Mouse (Mus musculus) embryonic facial prominence, embryonic 11.5 days (tissue): ENCODE measurements around the gene Dgkd. TPM values are rescaled to one million over a fixed set of nuclear protein-coding genes. Genes with fewer than 3 reads are reported as not detected.

ENCODE experiments used
- ATAC-seq: fragments of 200-750 bp; cut with Nextera tagmentation; replicated peaks from 2 replicates; pipeline ENCODE4 v1.8.0; 2017; ENCODE audit warnings: low read depth; ENCODE audit not compliant: insufficient number of reproducible peaks, low FRiP score, low TSS enrichment
- DNase-seq: peaks from one replicate; pipeline ENCODE4 v3.0.0-alpha.2; 2015; ENCODE audit warnings: low spot score
- H3K27ac ChIP-seq: fragments of 300-500 bp; sonication (generic); replicated peaks from 2 replicates; pipeline ENCODE4 v1.5.1; 2014; ENCODE audit warnings: mild to moderate bottlenecking, low read depth, low read length, control low read depth
- H3K27me3 ChIP-seq: fragments of 300-500 bp; sonication (generic); 2 replicates; pipeline ENCODE4 v1.6.1; 2014; ENCODE audit warnings: mild to moderate bottlenecking, low read length, moderate library complexity, mixed read lengths; ENCODE audit not compliant: control insufficient read depth, insufficient read depth
- H3K36me3 ChIP-seq: fragments of 300-500 bp; sonication (generic); replicated peaks from 2 replicates; pipeline ENCODE4 v1.6.1; 2014; ENCODE audit warnings: low read depth, mild to moderate bottlenecking, low read length, moderate library complexity, mixed read lengths; ENCODE audit not compliant: control insufficient read depth, insufficient read depth
- H3K4me1 ChIP-seq: fragments of 300-500 bp; sonication (generic); 2 replicates; pipeline ENCODE4 v1.6.1; 2014; ENCODE audit warnings: low read length, mixed read lengths; ENCODE audit not compliant: control insufficient read depth, insufficient read depth
- H3K4me2 ChIP-seq: fragments of 300-500 bp; sonication (generic); 2 replicates; pipeline ENCODE4 v1.6.1; 2014; ENCODE audit warnings: low read depth, mild to moderate bottlenecking, control low read depth, low read length, moderate library complexity
- H3K4me3 ChIP-seq: fragments of 300-500 bp; sonication (generic); 2 replicates; pipeline ENCODE4 v1.5.1; 2014; ENCODE audit warnings: low read depth, low read length, control low read depth
- H3K9ac ChIP-seq: fragments of 300-500 bp; sonication (generic); replicated peaks from 2 replicates; pipeline ENCODE4 v1.6.1; 2014; ENCODE audit warnings: mild to moderate bottlenecking, control low read depth, low read length
- H3K9me3 ChIP-seq: fragments of 300-500 bp; sonication (generic); replicated peaks from 2 replicates; pipeline ENCODE4 v1.6.1; 2016; ENCODE audit warnings: mild to moderate bottlenecking, low read length, inconsistent platforms, mixed read lengths; ENCODE audit not compliant: control insufficient read depth
- WGBS: fragments of 180-500 bp; shearing (Covaris S2); extraction: QIAGEN DNeasy Blood & Tissue Kit; methylation state at CpG from one replicate; pipeline ENCODE4 v1.1.7; 2014; 5-methylcytosine and 5-hydroxymethylcytosine counted together
- polyA plus RNA-seq: library from polyadenylated mRNA; unstranded; fragments of >200 nt; fragmentation: Nextera tagmentation; extraction: Ambion mirVana; gene quantifications from 2 replicates; pipeline ENCODE4 v1.2.1, GENCODE M21; 2014

Dgkd gene
- polyA plus RNA-seq, 1 experiment from 2014 or later: 33.5 TPM

DNA sequence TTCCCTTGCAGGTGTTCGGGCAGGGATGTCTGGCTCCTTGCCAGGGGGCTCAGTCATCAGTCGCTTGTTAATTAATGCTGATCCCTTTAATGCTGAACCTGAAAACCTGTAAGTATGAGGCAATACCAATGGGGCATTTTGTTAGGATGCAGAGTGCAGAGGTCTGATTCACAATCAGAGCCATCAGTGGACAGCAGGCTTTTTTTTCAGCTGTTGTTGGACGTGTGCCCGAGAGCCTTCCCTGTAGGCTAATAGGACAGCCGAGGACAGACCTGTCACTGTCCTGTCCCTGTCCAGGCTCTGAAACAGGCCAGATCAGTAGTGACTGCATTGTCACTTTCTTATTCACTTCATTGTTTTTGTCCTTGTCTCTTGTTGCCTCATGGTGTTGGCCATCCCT, 76.6 kb downstream of the Dgkd start:
- H3K4me3 ChIP-seq: no peak overlapping the region
- H3K9ac ChIP-seq: no peak overlapping the region
- no peak overlapping the region for H3K27ac ChIP-seq
- no peak overlapping the region for H3K4me2 ChIP-seq
- H3K36me3 ChIP-seq: peaks cover 8% of the 10 kb centered on the region
- no peaks in the 10 kb centered on the region for H3K4me1 ChIP-seq
- ATAC-seq: no peak
- WGBS: 83% methylated on average over 5 of the region's 5 CpGs
- H3K9me3 ChIP-seq: no peaks in the 10 kb centered on the region
- no peak for DNase-seq
- no peaks in the 10 kb centered on the region for H3K27me3 ChIP-seq

GRCm38 (mm10) chr1:87933051-87933450, 80.0 kb downstream of the Dgkd start:
- no peak overlapping the region for H3K4me3 ChIP-seq
- no peak for DNase-seq
- peaks cover 10% of the 10 kb centered on the region for H3K36me3 ChIP-seq
- 76% methylated on average over 5 of the region's 5 CpGs for WGBS
- no peak overlapping the region for H3K4me2 ChIP-seq
- H3K4me1 ChIP-seq: no peaks in the 10 kb centered on the region
- H3K27ac ChIP-seq: no peak overlapping the region
- H3K27me3 ChIP-seq: no peaks in the 10 kb centered on the region
- H3K9ac ChIP-seq: no peak overlapping the region
- no peaks in the 10 kb centered on the region for H3K9me3 ChIP-seq
- no peak for ATAC-seq

GRCm38 (mm10) chr1:87935095-87935494, 82.0 kb downstream of the Dgkd start:
- peaks cover 12% of the 10 kb centered on the region for H3K36me3 ChIP-seq

GRCm38 (mm10) chr1:87935546-87935945, 82.5 kb downstream of the Dgkd start:
- Histone ChIP-seq H3K4me3 (no peak overlapping the region), H3K36me3 (peaks cover 15% of the 10 kb centered on the region), H3K4me1 (no peaks in the 10 kb centered on the region), H3K4me2 (no peak overlapping the region), H3K9ac (no peak overlapping the region), H3K27ac (no peak overlapping the region), H3K9me3 (no peaks in the 10 kb centered on the region), H3K27me3 (no peaks in the 10 kb centered on the region)
- ATAC-seq: no peak
- 89% methylated on average over 2 of the region's 2 CpGs for WGBS
- no peak for DNase-seq

More at GRCm38 (mm10) chr1:87935095-87935494, 82.0 kb downstream of the Dgkd start:
- no peaks in the 10 kb centered on the region for H3K4me1 ChIP-seq
- WGBS: 84% methylated on average over 9 of the region's 9 CpGs
- no peak overlapping the region for H3K9ac ChIP-seq
- H3K9me3 ChIP-seq: no peaks in the 10 kb centered on the region
- ATAC-seq (no peak), DNase-seq (no peak)
- H3K4me3 ChIP-seq: no peak overlapping the region
- no peak overlapping the region for H3K4me2 ChIP-seq
- no peak overlapping the region for H3K27ac ChIP-seq
- no peaks in the 10 kb centered on the region for H3K27me3 ChIP-seq

- Histone ChIP-seq H3K4me3 (no peak overlapping the region), H3K27me3 (no peaks in the 10 kb centered on the region), H3K9ac (no peak overlapping the region), H3K9me3 (no peaks in the 10 kb centered on the region), H3K4me1 (no peaks in the 10 kb centered on the region), H3K36me3 (peaks cover 19% of the 10 kb centered on the region), H3K27ac (no peak overlapping the region), H3K4me2 (no peak overlapping the region)
- no peak for DNase-seq
- WGBS: 93% methylated on average over 7 of the region's 7 CpGs
- ATAC-seq: no peak
These were observed 83.0 kb downstream of the Dgkd start for GRCm38 (mm10) chr1:87936075-87936474.

DNA sequence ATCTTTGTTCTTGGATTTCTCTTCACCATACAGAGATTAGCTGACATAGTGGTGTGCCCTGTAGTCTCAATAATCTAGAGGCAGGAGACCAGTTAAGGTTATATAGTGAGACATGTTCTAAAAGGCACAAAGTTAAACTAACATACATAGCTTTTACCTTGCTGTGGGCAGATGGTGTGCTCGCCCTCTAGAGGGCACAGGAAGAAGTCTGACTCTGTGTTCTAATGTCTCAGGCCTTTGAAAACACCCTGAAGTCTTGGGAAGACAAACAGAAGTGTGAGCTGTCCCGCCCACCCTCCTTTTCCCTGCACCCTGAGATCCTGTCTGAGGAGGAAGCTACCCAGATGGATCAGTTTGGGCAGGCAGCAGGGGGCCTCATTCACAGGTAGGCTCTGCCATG, 83.4 kb downstream of the Dgkd start:
- DNase-seq (peak; percentile 10), ATAC-seq (no peak)
- Histone ChIP-seq H3K36me3 (peaks cover 21% of the 10 kb centered on the region), H3K27ac (no peak overlapping the region), H3K9me3 (no peaks in the 10 kb centered on the region), H3K27me3 (no peaks in the 10 kb centered on the region), H3K4me1 (no peaks in the 10 kb centered on the region), H3K4me2 (no peak overlapping the region), H3K4me3 (no peak overlapping the region), H3K9ac (no peak overlapping the region)
- WGBS: 40% methylated on average over 2 of the region's 2 CpGs

DNA sequence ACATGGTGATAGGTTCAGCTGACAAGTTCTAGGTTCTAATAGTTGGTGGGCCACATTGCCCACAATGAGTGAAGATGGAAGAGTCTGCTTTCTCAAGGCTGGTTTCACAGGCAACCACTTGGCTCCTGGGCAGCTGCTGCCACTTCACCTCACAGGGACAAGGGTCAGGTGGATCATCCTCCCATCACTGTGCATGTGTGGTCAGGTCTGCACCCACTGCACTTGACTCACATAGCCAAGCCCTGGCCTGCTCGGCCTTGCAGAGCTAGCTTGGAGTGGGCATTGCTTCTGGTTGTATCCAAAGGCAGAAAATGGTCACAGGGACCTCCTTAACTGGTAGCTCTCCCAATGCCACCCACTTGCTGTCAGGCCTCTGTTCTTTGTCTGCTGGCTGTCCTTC, 88.7 kb downstream of the Dgkd start:
- WGBS: 81% methylated on average over 1 of the region's 1 CpGs
- peaks cover 29% of the 10 kb centered on the region for H3K36me3 ChIP-seq

GRCm38 (mm10) chr1:87947681-87948091, 94.6 kb downstream of the Dgkd start:
- Histone ChIP-seq H3K4me2 (no peak overlapping the region), H3K4me1 (no peaks in the 10 kb centered on the region), H3K36me3 (peaks cover 12% of the 10 kb centered on the region), H3K27ac (no peak overlapping the region), H3K27me3 (no peaks in the 10 kb centered on the region), H3K9ac (no peak overlapping the region), H3K9me3 (no peaks in the 10 kb centered on the region), H3K4me3 (no peak overlapping the region)
- 92% methylated on average over 6 of the region's 6 CpGs for WGBS
- no peak for DNase-seq
- ATAC-seq: no peak

More for the DNA sequence above, 88.7 kb downstream of the Dgkd start:
- Histone ChIP-seq H3K4me2 (no peak overlapping the region), H3K4me3 (no peak overlapping the region), H3K27me3 (no peaks in the 10 kb centered on the region), H3K9me3 (no peaks in the 10 kb centered on the region), H3K27ac (no peak overlapping the region), H3K9ac (no peak overlapping the region), H3K4me1 (no peaks in the 10 kb centered on the region)
- no peak for ATAC-seq
- DNase-seq: no peak
